Mouse (Mus musculus) stomach, embryonic 15.5 days (tissue): ENCODE data around the gene Calm2. TPM values are rescaled to one million over a fixed set of nuclear protein-coding genes. Genes with fewer than 3 reads are reported as not detected.

Experiments
- ATAC-seq: fragments of 200-750 bp; cut with Nextera tagmentation; 2 replicates; pipeline ENCODE4 v1.8.0; 2017; ENCODE audit warnings: low read depth, moderate number of reproducible peaks, moderate TSS enrichment; ENCODE audit not compliant: insufficient read depth, low FRiP score
- H3K27ac ChIP-seq: fragments of 300-500 bp; sonication (generic); 2 replicates; pipeline ENCODE4 v1.5.1; 2015; ENCODE audit warnings: mild to moderate bottlenecking, inconsistent platforms
- H3K27me3 ChIP-seq: fragments of 300-500 bp; sonication (generic); replicated peaks from 2 replicates; pipeline ENCODE4 v1.6.1; 2015; ENCODE audit warnings: inconsistent platforms
- H3K36me3 ChIP-seq: fragments of 300-500 bp; sonication (generic); 2 replicates; pipeline ENCODE4 v1.6.1; 2015; ENCODE audit warnings: inconsistent platforms
- H3K4me1 ChIP-seq: fragments of 300-500 bp; sonication (generic); 2 replicates; pipeline ENCODE4 v1.6.1; 2015; ENCODE audit warnings: inconsistent platforms
- H3K4me2 ChIP-seq: fragments of 300-500 bp; sonication (generic); 2 replicates; pipeline ENCODE4 v1.6.1; 2015; ENCODE audit warnings: mild to moderate bottlenecking, inconsistent platforms
- H3K4me3 ChIP-seq: fragments of 300-500 bp; sonication (generic); replicated peaks from 2 replicates; pipeline ENCODE4 v1.5.1; 2015; ENCODE audit warnings: inconsistent platforms
- H3K9ac ChIP-seq: fragments of 300-500 bp; sonication (generic); 2 replicates; pipeline ENCODE4 v1.6.1; 2015; ENCODE audit warnings: inconsistent platforms
- H3K9me3 ChIP-seq: fragments of 300-500 bp; sonication (generic); 2 replicates; pipeline ENCODE4 v1.6.1; 2016; ENCODE audit warnings: inconsistent platforms
- WGBS: fragments of 180-500 bp; shearing (Covaris S2); methylation state at CpG from one replicate; pipeline ENCODE4 v1.1.7; 2015; 5-methylcytosine and 5-hydroxymethylcytosine counted together
- polyA plus RNA-seq: library from polyadenylated mRNA; unstranded; fragments of >200 nt; fragmentation: Nextera tagmentation; extraction: Ambion mirVana; gene quantifications from 2 replicates; pipeline ENCODE4 v1.2.1, GENCODE M21; 2015

Calm2 gene
- polyA plus RNA-seq, 1 experiment from 2014 or later = 879 TPM

DNA sequence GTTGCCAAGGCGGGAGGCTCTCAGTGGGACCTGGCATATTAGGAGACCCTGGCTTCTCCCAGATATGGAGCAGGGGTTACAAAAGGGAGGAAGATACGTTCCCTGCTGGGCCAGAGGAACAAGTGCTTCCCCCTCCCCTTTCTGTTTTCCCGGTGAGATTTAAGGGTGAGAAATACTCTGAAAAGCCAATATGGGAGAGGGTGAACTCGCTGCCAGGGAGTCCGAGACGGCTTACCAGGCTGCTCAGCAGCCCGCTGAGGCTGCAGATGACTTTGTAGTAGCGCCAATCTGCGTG is 26.7 kb upstream of the Calm2 start:
- ATAC-seq = no peak
- Histone ChIP-seq H3K27ac (0 out of 2 replicates have a peak overlapping the region, but pooled peaks have one; percentile 13), H3K4me1 (peaks cover 22% of the 10 kb centered on the region), H3K4me3 (peak overlapping the region; percentile 32), H3K9me3 (no peaks in the 10 kb centered on the region), H3K9ac (peak overlapping the region; percentile 29; the same call in 1 of the 2 replicates), H3K4me2 (peak overlapping the region; percentile 72), H3K36me3 (no peaks in the 10 kb centered on the region), H3K27me3 (no peaks in the 10 kb centered on the region)
- WGBS = 13% methylated on average over 9 of the region's 9 CpGs

GRCm38 (mm10) chr17:87472879-87473278 is 26.1 kb upstream of the Calm2 start:
- WGBS = 37% methylated on average over 10 of the region's 10 CpGs
- Histone ChIP-seq H3K9ac (no peak overlapping the region), H3K36me3 (no peaks in the 10 kb centered on the region), H3K9me3 (no peaks in the 10 kb centered on the region), H3K4me2 (peak overlapping the region; percentile 72), H3K4me1 (peaks cover 20% of the 10 kb centered on the region), H3K4me3 (no peak overlapping the region), H3K27ac (0 out of 2 replicates have a peak overlapping the region, but pooled peaks have one; percentile 13), H3K27me3 (no peaks in the 10 kb centered on the region)
- ATAC-seq = no peak; the same call in 1 of the 2 replicates

GRCm38 (mm10) chr17:87471661-87472060 is 24.9 kb upstream of the Calm2 start:
- H3K9me3 ChIP-seq = no peaks in the 10 kb centered on the region
- no peak overlapping the region for H3K4me2 ChIP-seq
- no peak for ATAC-seq
- WGBS = 71% methylated on average over 6 of the region's 6 CpGs
- H3K27me3 ChIP-seq = no peaks in the 10 kb centered on the region
- H3K9ac ChIP-seq = no peak overlapping the region
- H3K36me3 ChIP-seq = no peaks in the 10 kb centered on the region
- H3K27ac ChIP-seq = no peak overlapping the region
- H3K4me1 ChIP-seq = peaks cover 20% of the 10 kb centered on the region
- H3K4me3 ChIP-seq = no peak overlapping the region

DNA sequence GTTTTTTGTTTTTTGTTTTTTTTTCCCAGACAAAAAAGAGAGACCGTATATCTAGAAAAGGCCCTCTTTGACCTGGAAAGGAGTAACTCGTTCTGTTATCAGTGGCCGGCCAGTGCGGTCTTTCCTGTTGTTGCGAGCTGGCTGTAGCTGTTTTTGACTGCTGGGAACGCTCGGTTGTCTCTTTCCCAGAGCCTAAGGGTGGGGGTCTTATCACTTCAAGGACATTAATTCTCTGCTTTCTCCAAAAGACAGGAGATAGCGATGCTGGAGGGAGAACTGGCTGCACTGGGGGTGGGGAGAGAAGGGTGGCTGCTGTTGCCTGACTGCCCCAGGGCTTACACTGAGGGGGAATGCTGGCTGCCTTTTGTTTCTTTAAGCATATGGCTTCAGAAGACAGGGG is 24.1 kb upstream of the Calm2 start:
- Histone ChIP-seq H3K4me3 (no peak overlapping the region), H3K27me3 (no peaks in the 10 kb centered on the region), H3K4me2 (no peak overlapping the region), H3K9me3 (no peaks in the 10 kb centered on the region), H3K27ac (no peak overlapping the region), H3K4me1 (peaks cover 20% of the 10 kb centered on the region), H3K36me3 (no peaks in the 10 kb centered on the region), H3K9ac (no peak overlapping the region)
- WGBS = 46% methylated on average over 8 of the region's 8 CpGs
- ATAC-seq = no peak

DNA sequence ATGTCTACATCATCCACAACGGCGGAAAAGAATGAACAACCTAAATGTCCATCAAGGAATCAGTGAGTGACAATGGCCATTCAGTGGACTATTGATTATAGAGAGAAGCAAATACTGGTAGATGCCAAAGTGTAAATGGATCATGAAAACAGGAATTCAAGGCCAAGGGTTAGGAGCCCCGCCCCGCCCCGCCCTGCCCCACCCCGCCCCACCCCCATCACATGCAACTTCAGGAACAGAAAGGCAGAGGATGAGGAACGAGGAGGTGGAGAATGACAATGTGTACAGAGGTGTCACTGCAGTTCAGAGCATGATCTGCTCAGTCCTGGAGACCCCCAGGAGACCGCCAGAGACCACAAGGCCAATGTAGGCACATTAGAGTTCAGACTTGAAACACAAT is 23.5 kb upstream of the Calm2 start:
- H3K9ac ChIP-seq = no peak overlapping the region
- ATAC-seq = no peak
- H3K4me3 ChIP-seq = no peak overlapping the region
- H3K9me3 ChIP-seq = no peaks in the 10 kb centered on the region
- 56% methylated on average over 8 of the region's 8 CpGs for WGBS
- no peak overlapping the region for H3K4me2 ChIP-seq
- no peak overlapping the region for H3K27ac ChIP-seq
- no peaks in the 10 kb centered on the region for H3K36me3 ChIP-seq
- no peaks in the 10 kb centered on the region for H3K27me3 ChIP-seq
- H3K4me1 ChIP-seq = peaks cover 20% of the 10 kb centered on the region

DNA sequence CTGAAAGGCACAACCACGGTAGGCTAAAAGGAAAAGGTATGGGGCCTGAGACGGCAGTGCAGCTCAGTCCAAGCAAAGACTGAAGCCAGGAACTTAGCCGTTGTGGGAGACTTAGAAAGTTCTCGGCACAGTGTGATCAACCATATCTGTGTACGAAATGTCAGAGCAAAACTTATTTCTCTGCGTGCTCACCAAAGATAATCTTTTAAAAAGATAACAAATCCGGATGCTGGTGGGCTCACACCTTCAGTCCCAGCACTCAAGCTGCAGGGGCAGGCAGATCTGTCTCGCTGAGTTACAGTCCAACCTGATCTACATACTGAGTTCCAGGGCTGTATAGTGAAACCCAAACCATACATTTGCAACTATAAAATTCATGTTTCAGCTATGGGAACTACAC is 22.7 kb upstream of the Calm2 start:
- Histone ChIP-seq H3K27me3 (no peaks in the 10 kb centered on the region), H3K4me1 (peaks cover 14% of the 10 kb centered on the region), H3K9me3 (no peaks in the 10 kb centered on the region), H3K27ac (no peak overlapping the region), H3K4me2 (no peak overlapping the region), H3K36me3 (no peaks in the 10 kb centered on the region), H3K4me3 (no peak overlapping the region), H3K9ac (no peak overlapping the region)
- ATAC-seq = no peak
- 70% methylated on average over 8 of the region's 8 CpGs for WGBS

DNA sequence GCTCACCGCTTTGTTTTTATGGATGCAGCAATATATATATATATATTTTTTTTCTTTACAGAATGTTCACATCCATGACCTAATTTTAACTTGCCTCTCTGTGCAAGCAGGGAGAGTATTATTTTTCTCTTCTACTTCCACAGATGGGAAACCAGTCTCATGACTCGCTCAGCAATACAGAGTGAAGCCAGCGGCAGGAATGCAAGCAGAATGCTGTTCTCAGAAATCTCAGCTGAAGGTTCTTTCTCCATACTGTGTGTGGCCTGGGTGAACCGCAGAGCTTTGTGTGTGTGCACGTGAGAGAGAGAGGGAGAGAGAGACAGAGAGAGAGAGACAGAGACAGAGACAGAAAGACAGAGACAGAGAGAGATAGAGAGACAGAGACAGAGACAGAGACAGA is 21.9 kb upstream of the Calm2 start:
- WGBS = 62% methylated on average over 5 of the region's 5 CpGs

GRCm38 (mm10) chr17:87461499-87461896 is 14.8 kb upstream of the Calm2 start:
- H3K27me3 ChIP-seq = no peaks in the 10 kb centered on the region
- H3K4me3 ChIP-seq = no peak overlapping the region
- H3K36me3 ChIP-seq = no peaks in the 10 kb centered on the region
- no peak overlapping the region for H3K4me2 ChIP-seq
- no peaks in the 10 kb centered on the region for H3K9me3 ChIP-seq
- no peak for ATAC-seq
- WGBS = 58% methylated on average over 3 of the region's 3 CpGs
- H3K27ac ChIP-seq = peak overlapping the region; percentile 11; the same call in 1 of the 2 replicates
- H3K9ac ChIP-seq = no peak overlapping the region
- peaks cover 30% of the 10 kb centered on the region for H3K4me1 ChIP-seq

More for the DNA sequence above, 21.9 kb upstream of the Calm2 start:
- Histone ChIP-seq H3K27ac (no peak overlapping the region), H3K36me3 (no peaks in the 10 kb centered on the region), H3K4me3 (no peak overlapping the region), H3K9me3 (no peaks in the 10 kb centered on the region), H3K27me3 (no peaks in the 10 kb centered on the region), H3K4me2 (no peak overlapping the region), H3K9ac (no peak overlapping the region), H3K4me1 (peaks cover 6% of the 10 kb centered on the region)
- ATAC-seq = no peak

GRCm38 (mm10) chr17:87460669-87461498 is 14.1 kb upstream of the Calm2 start:
- 42% methylated on average over 17 of the region's 17 CpGs for WGBS
- no peaks in the 10 kb centered on the region for H3K27me3 ChIP-seq
- ATAC-seq = no peak
- peak overlapping the region; percentile 48 for H3K4me2 ChIP-seq
- H3K9ac ChIP-seq = no peak overlapping the region
- peaks cover 30% of the 10 kb centered on the region for H3K4me1 ChIP-seq
- peak overlapping the region; percentile 78 for H3K27ac ChIP-seq
- H3K36me3 ChIP-seq = no peaks in the 10 kb centered on the region
- H3K4me3 ChIP-seq = no peak overlapping the region
- H3K9me3 ChIP-seq = no peaks in the 10 kb centered on the region

- ATAC-seq = no peak
- no peaks in the 10 kb centered on the region for H3K36me3 ChIP-seq
- H3K4me3 ChIP-seq = 0 out of 2 replicates have a peak overlapping the region, but pooled peaks have one; percentile 3
- peaks cover 30% of the 10 kb centered on the region for H3K4me1 ChIP-seq
- H3K27ac ChIP-seq = peak overlapping the region; percentile 78
- no peaks in the 10 kb centered on the region for H3K27me3 ChIP-seq
- H3K9me3 ChIP-seq = no peaks in the 10 kb centered on the region
- 0 out of 2 replicates have a peak overlapping the region, but pooled peaks have one; percentile 16 for H3K9ac ChIP-seq
- H3K4me2 ChIP-seq = peak overlapping the region; percentile 48
- 16% methylated on average over 14 of the region's 14 CpGs for WGBS
Observed at GRCm38 (mm10) chr17:87459750-87460668, 13.3 kb upstream of the Calm2 start.

GRCm38 (mm10) chr17:87458911-87459749 is 12.4 kb upstream of the Calm2 start:
- H3K9me3 ChIP-seq = no peaks in the 10 kb centered on the region
- H3K4me2 ChIP-seq = peak overlapping the region; percentile 48
- ATAC-seq = peak; percentile 79
- H3K27me3 ChIP-seq = no peaks in the 10 kb centered on the region
- H3K36me3 ChIP-seq = no peaks in the 10 kb centered on the region
- H3K9ac ChIP-seq = no peak overlapping the region
- peaks cover 30% of the 10 kb centered on the region for H3K4me1 ChIP-seq
- H3K4me3 ChIP-seq = 0 out of 2 replicates have a peak overlapping the region, but pooled peaks have one; percentile 3
- WGBS = 6% methylated on average over 13 of the region's 17 CpGs
- peak overlapping the region; percentile 78 for H3K27ac ChIP-seq
